Mouse (Mus musculus): ENCODE data around the gene Pcna. TPM values are rescaled to one million over a fixed set of nuclear protein-coding genes. Genes with fewer than 3 reads are reported as not detected.
"Not testable (repeated sequence)": the region's sequence is repeated elsewhere in the genome, so short reads cannot be mapped to it uniquely, and the experiment has no call there.

Pcna gene
- polyA plus RNA-seq, 1 experiment from 2014 or later: 166 TPM

- H3K27me3 ChIP-seq (ENCODE audit: insufficient read depth, low read length); H3K9me3 ChIP-seq (replicated peaks; ENCODE audit: low read length); H3K4me2 ChIP-seq (ENCODE audit: low read length); H3K4me3 ChIP-seq (replicated peaks; ENCODE audit: low read depth, low read length); H3K9ac ChIP-seq (ENCODE audit: low read depth, low read length); H3K4me1 ChIP-seq (replicated peaks; ENCODE audit: insufficient read depth, low read length); ATAC-seq (replicated peaks; ENCODE audit: low FRiP score, low read depth); H3K36me3 ChIP-seq (ENCODE audit: insufficient read depth, low read length); H3K27ac ChIP-seq: not testable (repeated sequence)
- TF ChIP-seq CTCF (IDR thresholded peaks at IDR 0.05; ENCODE audit: low read depth): peak; percentile 73
- peak; percentile 75 for DNase-seq (ENCODE audit: low spot score)
- WGBS: 26% methylated on average over 6 of the region's 10 CpGs
These were observed 12.7 kb downstream of the Pcna start for GRCm38 (mm10) chr2:132240457-132240856.

DNA sequence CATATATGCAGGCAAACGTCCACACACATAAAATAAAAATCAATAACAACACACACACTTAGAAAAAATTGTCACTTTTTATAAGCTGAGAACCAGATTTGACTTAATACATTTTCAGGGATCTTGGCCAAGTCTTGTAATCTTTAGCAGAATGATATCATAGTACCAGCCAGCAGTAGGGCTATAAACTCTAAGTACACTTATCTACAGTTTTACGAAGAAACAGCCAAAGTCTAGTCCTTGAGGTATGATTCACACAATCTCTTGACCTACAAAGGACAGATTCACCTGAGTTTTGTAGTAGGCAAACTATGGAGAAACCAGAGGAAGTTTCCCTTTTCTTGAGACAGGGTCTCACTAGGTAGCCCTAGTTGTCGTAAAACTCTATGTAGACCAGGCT is 13.7 kb downstream of the Pcna start:
- not testable (repeated sequence) for H3K27ac ChIP-seq; DNase-seq (ENCODE audit: low spot score); H3K27me3 ChIP-seq (ENCODE audit: insufficient read depth, low read length); H3K4me1 ChIP-seq (replicated peaks; ENCODE audit: insufficient read depth, low read length); H3K36me3 ChIP-seq (ENCODE audit: insufficient read depth, low read length); H3K4me2 ChIP-seq (ENCODE audit: low read length); ATAC-seq (replicated peaks; ENCODE audit: low FRiP score, low read depth); H3K9ac ChIP-seq (ENCODE audit: low read depth, low read length); H3K4me3 ChIP-seq (replicated peaks; ENCODE audit: low read depth, low read length); H3K9me3 ChIP-seq (replicated peaks; ENCODE audit: low read length)
- 87% methylated on average over 3 of the region's 3 CpGs for whole genome bisulfite sequencing

DNA sequence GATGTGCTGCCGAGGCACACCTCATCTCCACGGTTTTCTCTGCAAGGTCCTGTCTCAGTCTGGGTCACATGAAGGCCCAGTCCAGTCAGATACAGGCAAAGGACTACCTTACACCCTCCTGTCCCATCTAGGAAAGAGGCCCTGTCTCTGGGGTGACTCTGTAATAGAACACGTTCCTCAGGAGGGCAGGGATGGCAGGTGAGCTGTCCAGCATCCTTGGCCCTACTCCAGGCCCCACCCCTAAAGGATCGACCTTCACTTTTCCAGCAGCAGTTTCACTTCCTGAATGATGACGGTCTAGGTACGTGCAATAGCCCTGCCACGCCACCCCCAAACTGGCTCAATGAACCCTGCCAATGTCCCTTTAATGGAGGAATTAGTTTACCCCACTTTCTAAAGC is 17.1 kb downstream of the Pcna start:
- no peak for ATAC-seq (replicated peaks; ENCODE audit: low FRiP score, low read depth)
- H3K4me1 ChIP-seq (replicated peaks; ENCODE audit: insufficient read depth, low read length): peaks cover 10% of the 10 kb centered on the region; the same call in 1 of the 2 replicates
- no peaks in the 10 kb centered on the region for H3K9me3 ChIP-seq (replicated peaks; ENCODE audit: low read length)
- no peak for TF ChIP-seq CTCF (IDR thresholded peaks at IDR 0.05; ENCODE audit: low read depth)
- H3K36me3 ChIP-seq (ENCODE audit: insufficient read depth, low read length): no peaks in the 10 kb centered on the region
- no peak for DNase-seq (ENCODE audit: low spot score)
- H3K4me2 ChIP-seq (ENCODE audit: low read length): no peak overlapping the region
- WGBS: 74% methylated on average over 7 of the region's 7 CpGs
- H3K4me3 ChIP-seq (replicated peaks; ENCODE audit: low read depth, low read length): no peak overlapping the region
- no peak overlapping the region for H3K9ac ChIP-seq (ENCODE audit: low read depth, low read length)
- no peaks in the 10 kb centered on the region for H3K27me3 ChIP-seq (ENCODE audit: insufficient read depth, low read length)
- H3K27ac ChIP-seq: no peak overlapping the region

DNA sequence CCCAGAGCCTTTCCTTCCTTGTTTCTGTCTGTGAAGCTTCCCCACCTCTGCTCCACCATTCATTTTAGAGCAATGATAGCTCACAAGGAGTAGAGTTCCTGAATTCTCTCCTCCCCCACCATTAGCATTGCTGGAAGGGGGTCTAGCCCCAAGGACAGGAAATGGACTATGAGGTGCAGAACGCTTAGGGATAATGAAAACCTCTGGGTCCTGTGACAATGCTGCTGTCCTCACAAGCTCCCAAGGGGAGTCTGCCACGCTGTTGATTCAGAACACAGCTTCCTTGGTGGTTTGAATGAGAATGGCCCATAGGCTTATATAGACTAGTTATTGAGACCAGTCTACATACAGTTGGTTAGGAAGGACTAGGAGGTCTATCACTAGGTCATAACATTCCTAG is 17.8 kb downstream of the Pcna start:
- no peak for ATAC-seq (replicated peaks; ENCODE audit: low FRiP score, low read depth)
- H3K27me3 ChIP-seq (ENCODE audit: insufficient read depth, low read length): no peaks in the 10 kb centered on the region
- no peaks in the 10 kb centered on the region for H3K36me3 ChIP-seq (ENCODE audit: insufficient read depth, low read length)
- H3K4me2 ChIP-seq (ENCODE audit: low read length): no peak overlapping the region
- peaks cover 10% of the 10 kb centered on the region; the same call in 1 of the 2 replicates for H3K4me1 ChIP-seq (replicated peaks; ENCODE audit: insufficient read depth, low read length)
- no peak overlapping the region for H3K9ac ChIP-seq (ENCODE audit: low read depth, low read length)
- no peak overlapping the region for H3K4me3 ChIP-seq (replicated peaks; ENCODE audit: low read depth, low read length)
- TF ChIP-seq CTCF (IDR thresholded peaks at IDR 0.05; ENCODE audit: low read depth): no peak
- no peaks in the 10 kb centered on the region for H3K9me3 ChIP-seq (replicated peaks; ENCODE audit: low read length)
- no peak for DNase-seq (ENCODE audit: low spot score)
- WGBS: 33% methylated on average over 2 of the region's 2 CpGs
- H3K27ac ChIP-seq: no peak overlapping the region

DNA sequence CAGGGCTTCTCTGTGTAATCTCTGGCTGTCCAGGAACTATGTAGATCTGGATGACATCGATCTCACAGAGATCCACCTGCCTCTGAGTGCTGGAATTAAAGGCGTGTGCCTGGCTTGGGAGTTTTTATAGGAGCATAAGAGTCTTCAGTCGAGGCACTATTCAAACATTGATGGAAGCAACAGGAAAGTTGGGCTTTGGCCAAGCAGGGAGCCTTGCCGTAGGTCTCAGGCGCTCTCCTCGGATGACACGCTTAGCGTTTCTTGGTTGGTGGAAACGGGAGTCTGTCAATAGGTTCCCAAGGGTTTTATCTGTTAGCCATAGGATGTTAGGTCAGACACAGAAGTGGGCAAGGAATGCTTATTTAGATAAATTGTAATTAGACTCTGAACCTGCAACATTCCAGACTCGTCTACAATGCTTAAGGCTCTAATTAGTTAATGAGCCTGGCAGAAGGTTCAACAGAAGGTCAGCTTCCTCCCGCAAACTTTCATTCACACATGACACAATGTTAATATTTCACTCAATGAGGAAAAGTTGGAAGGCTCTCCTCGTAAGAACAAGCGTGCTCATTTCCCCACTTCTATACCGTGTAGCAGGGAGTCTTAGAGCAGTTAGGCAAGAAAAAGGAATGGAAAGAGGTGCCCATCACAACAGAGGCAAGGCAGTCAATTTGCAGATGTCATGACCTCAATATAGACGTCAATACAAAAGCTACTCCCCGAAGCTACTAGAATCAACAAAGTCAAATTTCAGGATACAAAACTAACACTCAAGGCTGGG is 18.9 kb downstream of the Pcna start:
- Histone ChIP-seq H3K9me3 (replicated peaks; ENCODE audit: low read length) (no peaks in the 10 kb centered on the region), H3K4me2 (ENCODE audit: low read length) (no peak overlapping the region), H3K36me3 (ENCODE audit: insufficient read depth, low read length) (no peaks in the 10 kb centered on the region), H3K27me3 (ENCODE audit: insufficient read depth, low read length) (no peaks in the 10 kb centered on the region), H3K27ac (no peak overlapping the region), H3K9ac (ENCODE audit: low read depth, low read length) (no peak overlapping the region), H3K4me3 (replicated peaks; ENCODE audit: low read depth, low read length) (no peak overlapping the region), H3K4me1 (replicated peaks; ENCODE audit: insufficient read depth, low read length) (peaks cover 10% of the 10 kb centered on the region; the same call in 1 of the 2 replicates)
- peak; percentile 77 for ATAC-seq (replicated peaks; ENCODE audit: low FRiP score, low read depth)
- no peak for TF ChIP-seq CTCF (IDR thresholded peaks at IDR 0.05; ENCODE audit: low read depth)
- peak; percentile 25 for DNase-seq (ENCODE audit: low spot score)
- 38% methylated on average over 16 of the region's 16 CpGs for WGBS

GRCm38 (mm10) chr2:132232413-132232945 is 20.6 kb downstream of the Pcna start:
- TF ChIP-seq CTCF (IDR thresholded peaks at IDR 0.05; ENCODE audit: low read depth): no peak
- WGBS: 87% methylated on average over 3 of the region's 3 CpGs
- Histone ChIP-seq H3K9ac (ENCODE audit: low read depth, low read length) (no peak overlapping the region), H3K27ac (no peak overlapping the region), H3K27me3 (ENCODE audit: insufficient read depth, low read length) (no peaks in the 10 kb centered on the region), H3K36me3 (ENCODE audit: insufficient read depth, low read length) (no peaks in the 10 kb centered on the region), H3K4me2 (ENCODE audit: low read length) (no peak overlapping the region), H3K4me3 (replicated peaks; ENCODE audit: low read depth, low read length) (no peak overlapping the region), H3K4me1 (replicated peaks; ENCODE audit: insufficient read depth, low read length) (peaks cover 10% of the 10 kb centered on the region; the same call in 1 of the 2 replicates), H3K9me3 (replicated peaks; ENCODE audit: low read length) (no peaks in the 10 kb centered on the region)
- ATAC-seq (replicated peaks; ENCODE audit: low FRiP score, low read depth): no peak
- DNase-seq (ENCODE audit: low spot score): no peak
